Mouse (Mus musculus) adrenal gland, adult (tissue): ENCODE measurements around the gene Tnfrsf12a.

Experiments used
- DNase-seq, 2 experiments: peaks; one replicate each; pipeline ENCODE4 v3.0.0; 2022 to 2023; ENCODE audit warnings: low spot score in 1 of 2; ENCODE audit not compliant: inconsistent age in 2 of 2

Tnfrsf12a gene

DNA sequence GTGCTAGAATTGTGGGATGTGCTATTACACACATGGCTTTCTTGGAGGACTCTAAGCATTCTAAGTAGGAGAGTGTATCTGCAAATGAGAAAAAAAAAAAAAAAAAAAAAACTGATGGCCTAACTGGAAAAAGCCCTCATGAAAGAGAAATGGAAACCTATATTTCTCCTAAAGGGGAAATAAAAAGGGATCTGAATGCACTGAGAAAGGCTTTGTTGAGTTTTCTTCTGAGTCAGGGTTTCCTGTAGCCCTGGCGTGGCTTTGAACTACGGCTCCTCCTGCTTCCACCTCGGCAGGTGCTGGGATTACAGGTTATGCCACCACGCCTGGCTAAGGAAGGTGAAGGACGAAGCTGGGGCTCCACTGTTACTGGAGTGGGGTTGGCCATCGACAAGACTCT is 23.3 kb downstream of the Tnfrsf12a start:
- no peak for DNase-seq

- no peak for DNase-seq
Measured at GRCm38 (mm10) chr17:23653324-23653723, 23.9 kb downstream of the Tnfrsf12a start.

- DNase-seq: no peak
Measured at GRCm38 (mm10) chr17:23651363-23651762, 25.9 kb downstream of the Tnfrsf12a start.

- no peak for DNase-seq
Measured at GRCm38 (mm10) chr17:23645894-23646293, 31.4 kb downstream of the Tnfrsf12a start.

GRCm38 (mm10) chr17:23644613-23645495 is 32.4 kb downstream of the Tnfrsf12a start, which contains the start of gene Mmp25:
Gene Mmp25 (minus strand): TSS chr17:23645277.
- DNase-seq: peak in 1 of 2 experiments; percentile 44

GRCm38 (mm10) chr17:23631241-23631640 is 46.0 kb downstream of the Tnfrsf12a start:
- no peak for DNase-seq

- DNase-seq: peak; percentile 77 to 93
Measured at GRCm38 (mm10) chr17:23630195-23631020, 46.9 kb downstream of the Tnfrsf12a start.

DNA sequence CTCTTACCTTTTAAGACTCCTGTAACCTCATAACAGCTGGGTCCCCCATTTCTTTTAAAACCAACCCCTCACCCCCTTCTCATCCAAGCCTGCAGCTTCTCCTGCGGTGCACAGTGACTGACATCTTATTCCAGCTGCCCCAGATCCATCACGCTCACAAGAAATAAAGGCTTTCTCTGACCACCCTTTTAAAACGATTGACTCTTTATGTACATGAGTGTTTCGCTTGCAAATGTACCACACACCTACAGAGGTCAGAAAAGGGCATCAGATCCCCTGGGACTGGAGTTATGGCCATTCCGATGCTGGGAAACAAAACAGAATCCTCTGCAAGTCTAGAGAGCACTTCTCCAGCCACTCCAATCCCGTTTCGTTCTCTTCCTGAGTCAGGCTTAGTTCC is 49.5 kb downstream of the Tnfrsf12a start:
- DNase-seq: no peak
